Mouse (Mus musculus) kidney, adult 2 months (tissue): Measurements from ENCODE around the gene Vti1a.

Source experiments
- CTCF ChIP-seq: fragments of 200-500 bp; conservative IDR thresholded peaks from 2 replicates; pipeline ENCODE4 v1.5.1; 2011; ENCODE audit warnings: low read depth, mild to moderate bottlenecking, control low read depth, low read length, moderate library complexity, mixed read lengths; ENCODE audit not compliant: insufficient read depth, insufficient read length
- POLR2A ChIP-seq: fragments of 200-500 bp; IDR thresholded peaks from one replicate; pipeline ENCODE4 v1.6.1; 2011; ENCODE audit warnings: low read depth, low read length, control low read depth

DNA sequence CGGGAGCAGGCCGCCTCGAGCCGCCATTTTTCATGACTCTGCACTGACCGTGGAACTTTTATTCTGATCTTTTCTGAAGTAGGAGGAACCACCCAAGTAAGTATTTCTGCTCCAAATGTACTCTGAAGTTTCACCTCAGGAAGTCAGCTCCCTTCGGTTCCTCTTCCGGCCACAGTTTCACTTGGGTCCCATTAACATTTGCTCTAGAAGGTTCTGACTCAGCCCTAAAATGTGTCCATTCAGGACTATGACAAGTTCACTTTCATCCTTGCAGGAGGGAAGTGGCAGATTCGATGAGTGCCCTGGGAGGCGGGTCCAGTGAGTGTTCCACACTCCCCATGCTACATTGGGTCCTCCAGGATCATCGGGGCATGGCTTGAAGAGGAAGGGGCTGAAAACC, 333.3 kb downstream of the Vti1a start:
- TF ChIP-seq CTCF (no peak), POLR2A (no peak)
